Mouse (Mus musculus) midbrain, embryonic 15.5 days (tissue): ENCODE results near the gene Sorbs1. TPM values are rescaled to one million over a fixed set of nuclear protein-coding genes. Genes with fewer than 3 reads are reported as not detected.

Source experiments
- ATAC-seq: fragments of 200-750 bp; cut with Nextera tagmentation; replicated peaks from 2 replicates; pipeline ENCODE4 v1.8.0; 2017; ENCODE audit warnings: moderate TSS enrichment
- H3K27ac ChIP-seq: fragments of 300-500 bp; sonication (generic); 2 replicates; pipeline ENCODE4 v1.5.1; 2015; ENCODE audit warnings: mild to moderate bottlenecking, inconsistent platforms
- H3K27me3 ChIP-seq: fragments of 300-500 bp; sonication (generic); replicated peaks from 2 replicates; pipeline ENCODE4 v1.6.1; 2015; ENCODE audit warnings: inconsistent platforms
- H3K36me3 ChIP-seq: fragments of 300-500 bp; sonication (generic); replicated peaks from 2 replicates; pipeline ENCODE4 v1.6.1; 2015; ENCODE audit warnings: inconsistent platforms
- H3K4me1 ChIP-seq: fragments of 300-500 bp; sonication (generic); 2 replicates; pipeline ENCODE4 v1.6.1; 2015; ENCODE audit warnings: inconsistent platforms
- H3K4me2 ChIP-seq: fragments of 300-500 bp; sonication (generic); 2 replicates; pipeline ENCODE4 v1.6.1; 2015; ENCODE audit warnings: inconsistent platforms, mild to moderate bottlenecking, moderate library complexity
- H3K4me3 ChIP-seq: fragments of 300-500 bp; sonication (generic); 2 replicates; pipeline ENCODE4 v1.5.1; 2015; ENCODE audit warnings: mild to moderate bottlenecking, inconsistent platforms
- H3K9ac ChIP-seq: fragments of 300-500 bp; sonication (generic); 2 replicates; pipeline ENCODE4 v1.6.1; 2015; ENCODE audit warnings: mild to moderate bottlenecking, inconsistent platforms
- H3K9me3 ChIP-seq: fragments of 300-500 bp; sonication (generic); 2 replicates; pipeline ENCODE4 v1.6.1; 2016; ENCODE audit warnings: inconsistent platforms
- WGBS: fragments of 180-500 bp; shearing (Covaris S2); methylation state at CpG from one replicate; pipeline ENCODE4 v1.1.7; 2015; ENCODE audit warnings: mixed read lengths; 5-methylcytosine and 5-hydroxymethylcytosine counted together
- polyA plus RNA-seq: library from polyadenylated mRNA; unstranded; fragments of >200 nt; fragmentation: Nextera tagmentation; extraction: Ambion mirVana; gene quantifications from 2 replicates; pipeline ENCODE4 v1.2.1, GENCODE M21; 2015

The Sorbs1 gene
- polyA plus RNA-seq, 1 experiment from 2014 or later = 93.9 TPM

- no peak overlapping the region for H3K4me3 ChIP-seq
- WGBS = 29% methylated on average over 3 of the region's 3 CpGs
- no peak overlapping the region for H3K4me2 ChIP-seq
- no peaks in the 10 kb centered on the region for H3K27me3 ChIP-seq
- no peaks in the 10 kb centered on the region for H3K9me3 ChIP-seq
- no peaks in the 10 kb centered on the region for H3K36me3 ChIP-seq
- H3K9ac ChIP-seq = no peak overlapping the region
- ATAC-seq = no peak
- H3K4me1 ChIP-seq = peaks cover 24% of the 10 kb centered on the region
- H3K27ac ChIP-seq = no peak overlapping the region
Measured at GRCm38 (mm10) chr19:40465339-40465738, 48.2 kb downstream of the Sorbs1 start.

- H3K9me3 ChIP-seq = no peaks in the 10 kb centered on the region
- H3K27me3 ChIP-seq = no peaks in the 10 kb centered on the region
- WGBS = 91% methylated on average over 9 of the region's 9 CpGs
- no peak overlapping the region for H3K4me2 ChIP-seq
- H3K27ac ChIP-seq = no peak overlapping the region
- H3K4me3 ChIP-seq = no peak overlapping the region
- no peaks in the 10 kb centered on the region for H3K36me3 ChIP-seq
- H3K9ac ChIP-seq = no peak overlapping the region
- no peak for ATAC-seq
- peaks cover 21% of the 10 kb centered on the region for H3K4me1 ChIP-seq
Measured at GRCm38 (mm10) chr19:40464408-40464807, 49.2 kb downstream of the Sorbs1 start.

- Histone ChIP-seq H3K4me2 (no peak overlapping the region), H3K9ac (no peak overlapping the region), H3K4me3 (no peak overlapping the region), H3K4me1 (peaks cover 30% of the 10 kb centered on the region), H3K27me3 (no peaks in the 10 kb centered on the region), H3K36me3 (no peaks in the 10 kb centered on the region), H3K9me3 (no peaks in the 10 kb centered on the region), H3K27ac (no peak overlapping the region)
- no peak for ATAC-seq
- WGBS = 78% methylated on average over 6 of the region's 6 CpGs
Measured at GRCm38 (mm10) chr19:40462892-40463291, 50.7 kb downstream of the Sorbs1 start.

- no peaks in the 10 kb centered on the region for H3K27me3 ChIP-seq
- 87% methylated on average over 2 of the region's 2 CpGs for WGBS
- no peak overlapping the region for H3K9ac ChIP-seq
Measured at GRCm38 (mm10) chr19:40462481-40462880, 51.1 kb downstream of the Sorbs1 start.

GRCm38 (mm10) chr19:40461662-40462061, 51.9 kb downstream of the Sorbs1 start:
- Histone ChIP-seq H3K4me3 (no peak overlapping the region), H3K9ac (no peak overlapping the region), H3K9me3 (no peaks in the 10 kb centered on the region), H3K4me1 (peaks cover 30% of the 10 kb centered on the region), H3K36me3 (no peaks in the 10 kb centered on the region), H3K27ac (peak overlapping the region; percentile 36; the same call in 1 of the 2 replicates), H3K27me3 (no peaks in the 10 kb centered on the region), H3K4me2 (no peak overlapping the region)
- WGBS = 78% methylated on average over 1 of the region's 1 CpGs
- no peak for ATAC-seq

More at GRCm38 (mm10) chr19:40462481-40462880, 51.1 kb downstream of the Sorbs1 start:
- Histone ChIP-seq H3K9me3 (no peaks in the 10 kb centered on the region), H3K4me3 (no peak overlapping the region), H3K27ac (no peak overlapping the region), H3K4me2 (no peak overlapping the region), H3K36me3 (no peaks in the 10 kb centered on the region), H3K4me1 (peaks cover 30% of the 10 kb centered on the region)
- no peak for ATAC-seq

- Histone ChIP-seq H3K4me2 (no peak overlapping the region), H3K27me3 (no peaks in the 10 kb centered on the region), H3K9ac (no peak overlapping the region), H3K27ac (0 out of 2 replicates have a peak overlapping the region, but pooled peaks have one; percentile 20), H3K4me3 (no peak overlapping the region), H3K9me3 (no peaks in the 10 kb centered on the region), H3K36me3 (no peaks in the 10 kb centered on the region), H3K4me1 (peaks cover 28% of the 10 kb centered on the region)
- 36% methylated on average over 9 of the region's 9 CpGs for WGBS
- ATAC-seq = no peak
Measured at GRCm38 (mm10) chr19:40460854-40461490, 52.6 kb downstream of the Sorbs1 start.

GRCm38 (mm10) chr19:40459338-40459737, 54.2 kb downstream of the Sorbs1 start:
- no peak overlapping the region for H3K27ac ChIP-seq
- peaks cover 19% of the 10 kb centered on the region for H3K4me1 ChIP-seq
- H3K4me3 ChIP-seq = no peak overlapping the region
- 56% methylated on average over 1 of the region's 1 CpGs for WGBS
- H3K36me3 ChIP-seq = no peaks in the 10 kb centered on the region
- no peaks in the 10 kb centered on the region for H3K9me3 ChIP-seq
- ATAC-seq = 0 out of 2 replicates have a peak, but pooled peaks have one; percentile 35
- no peak overlapping the region for H3K9ac ChIP-seq
- no peak overlapping the region for H3K4me2 ChIP-seq
- H3K27me3 ChIP-seq = no peaks in the 10 kb centered on the region

- Histone ChIP-seq H3K36me3 (no peaks in the 10 kb centered on the region), H3K27ac (no peak overlapping the region), H3K9ac (no peak overlapping the region), H3K27me3 (no peaks in the 10 kb centered on the region), H3K4me2 (no peak overlapping the region), H3K9me3 (no peaks in the 10 kb centered on the region), H3K4me3 (no peak overlapping the region), H3K4me1 (peaks cover 19% of the 10 kb centered on the region)
- peak; percentile 32; the same call in 1 of the 2 replicates for ATAC-seq
- 80% methylated on average over 3 of the region's 3 CpGs for WGBS
Measured at GRCm38 (mm10) chr19:40458806-40459205, 54.8 kb downstream of the Sorbs1 start.

GRCm38 (mm10) chr19:40455248-40455647, 58.3 kb downstream of the Sorbs1 start:
- H3K9me3 ChIP-seq = no peaks in the 10 kb centered on the region
- no peak for ATAC-seq
- no peak overlapping the region for H3K4me3 ChIP-seq
- no peaks in the 10 kb centered on the region for H3K36me3 ChIP-seq
- WGBS = 95% methylated on average over 4 of the region's 4 CpGs
- no peak overlapping the region for H3K27ac ChIP-seq
- H3K4me1 ChIP-seq = peaks cover 9% of the 10 kb centered on the region
- H3K27me3 ChIP-seq = no peaks in the 10 kb centered on the region
- no peak overlapping the region for H3K9ac ChIP-seq
- no peak overlapping the region for H3K4me2 ChIP-seq

- 98% methylated on average over 4 of the region's 4 CpGs for WGBS
- Histone ChIP-seq H3K9me3 (no peaks in the 10 kb centered on the region), H3K27ac (no peak overlapping the region), H3K4me1 (peaks cover 9% of the 10 kb centered on the region), H3K36me3 (no peaks in the 10 kb centered on the region), H3K9ac (no peak overlapping the region), H3K27me3 (no peaks in the 10 kb centered on the region), H3K4me2 (no peak overlapping the region), H3K4me3 (no peak overlapping the region)
- no peak for ATAC-seq
Measured at GRCm38 (mm10) chr19:40454096-40454495, 59.5 kb downstream of the Sorbs1 start.

GRCm38 (mm10) chr19:40452201-40452600, 61.4 kb downstream of the Sorbs1 start:
- no peaks in the 10 kb centered on the region for H3K9me3 ChIP-seq
- H3K27me3 ChIP-seq = no peaks in the 10 kb centered on the region
- H3K4me3 ChIP-seq = no peak overlapping the region
- no peak for ATAC-seq
- H3K9ac ChIP-seq = no peak overlapping the region
- 99% methylated on average over 2 of the region's 2 CpGs for WGBS
- H3K27ac ChIP-seq = no peak overlapping the region
- no peaks in the 10 kb centered on the region for H3K36me3 ChIP-seq
- no peak overlapping the region for H3K4me2 ChIP-seq
- no peaks in the 10 kb centered on the region for H3K4me1 ChIP-seq

GRCm38 (mm10) chr19:40451307-40451706, 62.3 kb downstream of the Sorbs1 start:
- ATAC-seq = no peak

GRCm38 (mm10) chr19:40446525-40446924, 67.1 kb downstream of the Sorbs1 start:
- Histone ChIP-seq H3K4me2 (no peak overlapping the region), H3K4me3 (no peak overlapping the region), H3K27ac (no peak overlapping the region), H3K9me3 (no peaks in the 10 kb centered on the region), H3K9ac (no peak overlapping the region), H3K36me3 (peaks cover 4% of the 10 kb centered on the region; the same call in 1 of the 2 replicates), H3K4me1 (no peaks in the 10 kb centered on the region), H3K27me3 (no peaks in the 10 kb centered on the region)
- no peak for ATAC-seq
- 94% methylated on average over 9 of the region's 9 CpGs for WGBS

More at GRCm38 (mm10) chr19:40451307-40451706, 62.3 kb downstream of the Sorbs1 start:
- Histone ChIP-seq H3K36me3 (peaks cover under 1% of the 10 kb centered on the region; the same call in 1 of the 2 replicates), H3K27me3 (no peaks in the 10 kb centered on the region), H3K27ac (no peak overlapping the region), H3K9me3 (no peaks in the 10 kb centered on the region), H3K4me2 (no peak overlapping the region), H3K4me1 (no peaks in the 10 kb centered on the region), H3K4me3 (no peak overlapping the region), H3K9ac (no peak overlapping the region)
- WGBS = 89% methylated on average over 6 of the region's 6 CpGs
